Mouse (Mus musculus) mouse trophoblast stem cell (cell line): ENCODE measurements around the gene Srp68.

Experiments used
- in situ Hi-C, 2 experiments: fragments of 300-500 bp; cut with MseI, MboI; formaldehyde crosslinking; loops; 2 replicates in 1 of 2; 3 replicates in 1 of 2; pipeline ENCODE4 v1.15.1; 2025

Srp68 gene

GRCm38 (mm10) chr11:116274045-116274666 is at the start of gene Srp68:
TSS of gene Srp68 (minus strand) at chr11:116274217.
- in situ Hi-C loops: no loop called here

GRCm38 (mm10) chr11:116318719-116319659 is 45.0 kb upstream of the Srp68 start:
- in situ Hi-C loops: loop anchor here in 1 of 2 experiments (5.0 kb wide), 1 partner anchor 53 kb away; no protein-coding TSS in a partner anchor

- in situ Hi-C loops: loop anchor here in 1 of 2 experiments (5.0 kb wide), 1 partner anchor 140 kb away; no protein-coding TSS in a partner anchor
These were observed 38.3 kb upstream of the Srp68 start for GRCm38 (mm10) chr11:116312359-116312758.

- in situ Hi-C loops: loop anchor here in 1 of 2 experiments (5.0 kb wide), 1 partner anchor 141 kb away; no protein-coding TSS in a partner anchor
These were observed 37.2 kb upstream of the Srp68 start for GRCm38 (mm10) chr11:116311169-116311568.

GRCm38 (mm10) chr11:116309601-116310000 is 35.6 kb upstream of the Srp68 start:
- in situ Hi-C loops: no loop called here

- in situ Hi-C loops: no loop called here
These were observed 33.9 kb upstream of the Srp68 start for GRCm38 (mm10) chr11:116307762-116308531.

- in situ Hi-C loops: no loop called here
These were observed 33.2 kb upstream of the Srp68 start, which contains the start of gene Exoc7 for GRCm38 (mm10) chr11:116307019-116307725. TSS of gene Exoc7 (minus strand) at chr11:116307233.

- in situ Hi-C loops: no loop called here
These were observed 32.3 kb upstream of the Srp68 start for GRCm38 (mm10) chr11:116306126-116306982.

- in situ Hi-C loops: no loop called here
These were observed 31.4 kb upstream of the Srp68 start for GRCm38 (mm10) chr11:116305423-116305822.

GRCm38 (mm10) chr11:116298621-116299020 is 24.6 kb upstream of the Srp68 start:
- in situ Hi-C loops: loop anchor here in 1 of 2 experiments (10.0 kb wide), 1 partner anchor 74 kb away; no protein-coding TSS in a partner anchor

GRCm38 (mm10) chr11:116298221-116298620 is 24.2 kb upstream of the Srp68 start:
- in situ Hi-C loops: loop anchor here in 1 of 2 experiments (10.0 kb wide), 1 partner anchor 73 kb away; no protein-coding TSS in a partner anchor

GRCm38 (mm10) chr11:116297017-116297416 is 23.0 kb upstream of the Srp68 start:
- in situ Hi-C loops: loop anchor here in 1 of 2 experiments (10.0 kb wide), 1 partner anchor 72 kb away; no protein-coding TSS in a partner anchor

- in situ Hi-C loops: loop anchor here in 1 of 2 experiments (10.0 kb wide), 1 partner anchor 71 kb away; no protein-coding TSS in a partner anchor
These were observed 22.2 kb upstream of the Srp68 start for GRCm38 (mm10) chr11:116296191-116296734.

GRCm38 (mm10) chr11:116294319-116294718 is 20.3 kb upstream of the Srp68 start:
- in situ Hi-C loops: loop anchor here in 1 of 2 experiments (10.0 kb wide), 1 partner anchor 70 kb away; no protein-coding TSS in a partner anchor

GRCm38 (mm10) chr11:116293538-116294137 is 19.6 kb upstream of the Srp68 start:
- in situ Hi-C loops: loop anchor here in 1 of 2 experiments (10.0 kb wide), 1 partner anchor 69 kb away; no protein-coding TSS in a partner anchor

GRCm38 (mm10) chr11:116292401-116292800 is 18.4 kb upstream of the Srp68 start:
- in situ Hi-C loops: loop anchor here in 1 of 2 experiments (10.0 kb wide), 1 partner anchor 68 kb away; no protein-coding TSS in a partner anchor

- in situ Hi-C loops: loop anchor here in 1 of 2 experiments (10.0 kb wide), 1 partner anchor 66 kb away; no protein-coding TSS in a partner anchor
These were observed 16.5 kb upstream of the Srp68 start for GRCm38 (mm10) chr11:116290556-116290955.

- in situ Hi-C loops: no loop called here
These were observed 13.3 kb upstream of the Srp68 start for GRCm38 (mm10) chr11:116287351-116287750.
